Mouse (Mus musculus): ENCODE results near the gene Cdh4.

DNA sequence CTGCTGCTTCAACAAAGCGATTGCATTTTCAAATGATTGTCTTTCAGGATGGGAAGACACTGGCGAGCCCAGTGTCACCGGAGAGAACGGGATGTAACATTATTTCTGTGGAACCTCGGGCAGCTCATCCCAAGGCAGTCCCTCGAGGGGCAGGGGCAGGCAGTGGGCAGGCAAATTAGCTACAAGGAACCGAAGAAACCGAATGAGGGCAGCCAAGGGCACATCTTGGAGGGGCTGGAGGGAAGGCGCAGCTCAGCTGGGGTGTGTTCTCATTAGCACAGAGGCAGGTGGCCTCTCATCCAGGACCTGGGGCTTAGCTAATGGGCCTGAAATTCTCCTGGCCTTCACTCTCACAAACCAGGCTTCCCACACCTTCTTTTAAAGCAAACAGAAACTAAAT is 407.5 kb downstream of the Cdh4 start:
- TF ChIP-seq POLR2A (IDR thresholded peaks at IDR 0.05; ENCODE audit: control insufficient read depth, low read depth, low read length) (no peak), CTCF (IDR thresholded peaks at IDR 0.05; ENCODE audit: control insufficient read depth, insufficient read depth, insufficient replicate concordance, low read depth, low read length) (no peak)

Measured in testis, adult 2 months (tissue).